In the genomic region with DNA sequence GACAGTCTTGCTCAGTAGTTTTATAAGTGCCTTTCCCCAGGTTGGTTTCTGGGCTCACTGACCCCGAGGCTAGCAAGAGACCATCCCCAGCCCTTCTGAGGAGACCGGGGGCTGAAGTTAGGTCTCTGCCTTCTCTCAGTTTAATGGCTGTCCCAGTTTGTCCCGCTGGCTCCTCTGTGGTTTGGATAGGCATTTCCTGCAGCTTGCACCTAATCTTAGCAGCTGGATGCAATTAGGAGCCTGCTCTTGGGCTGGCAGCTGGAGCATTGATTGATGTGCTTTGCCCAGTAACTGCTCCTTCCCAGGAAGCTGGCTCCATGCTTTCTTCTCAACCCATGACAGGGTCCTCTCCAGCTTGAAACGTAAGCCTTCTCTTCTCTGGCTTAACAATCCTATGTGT, we compare ENCODE assay signal across 20 mouse cellular contexts. TPM values are rescaled to one million over a fixed set of nuclear protein-coding genes. Genes with fewer than 3 reads are reported as not detected.
DNase-seq lines count a peak whose midpoint lies in the region; ATAC-seq and TF ChIP-seq lines count a peak whose summit lies in the region.
"Had no signal": no experiment of that assay in that cellular context is flagged by ENCODE, and none has a peak within 500 bp of the region (broad histone marks: within the 10 kb centered on the region; RNA-seq: fewer than 3 reads in every experiment).

No protein-coding gene starts in this region.

- no peaks in the 10 kb centered on the region for H3K4me1 ChIP-seq in kidney, postnatal 0 days (replicated peaks; ENCODE audit: insufficient read depth, low read length)
- H3K4me1 ChIP-seq in embryonic facial prominence, embryonic 10.5 days, result peaks cover 27% of the 10 kb centered on the region
- peaks cover 23% of the 10 kb centered on the region for H3K4me1 ChIP-seq in limb, embryonic 11.5 days (ENCODE audit: control insufficient read depth, insufficient read depth, low read length)

- no peaks in the 10 kb centered on the region for H3K36me3 ChIP-seq in kidney, postnatal 0 days (ENCODE audit: insufficient read depth, low read length)
- H3K36me3 ChIP-seq in embryonic facial prominence, embryonic 10.5 days (replicated peaks), result no peaks in the 10 kb centered on the region
- H3K36me3 ChIP-seq in limb, embryonic 11.5 days (ENCODE audit: control insufficient read depth, insufficient read depth, low read length), result no peaks in the 10 kb centered on the region
- H3K36me3 ChIP-seq: G1E; heart, embryonic 12.5 days; lung, embryonic 15.5 days had no signal

- DNase-seq in kidney, postnatal 0 days (ENCODE audit: low spot score), result peak; percentile 42
- DNase-seq in kidney, postnatal 4 days, result no peak
- DNase-seq in embryo, embryonic 10 days (ENCODE audit: low spot score), result peak; percentile 81
- DNase-seq in embryonic facial prominence, embryonic 10.5 days (ENCODE audit: low spot score), result peak; percentile 70
- peak; percentile 82 for DNase-seq in limb, embryonic 11.5 days (ENCODE audit: low spot score)
- DNase-seq in Muller cell, postnatal 12 days (ENCODE audit: inconsistent ontology term), result no peak
- DNase-seq: adrenal gland, adult 8-10 months; cerebellum, adult 2 months; gastrocnemius, postnatal 36 days; heart, postnatal 4 days; kidney, postnatal 25 days; thymus, adult 18-20 months had no signal

- H3K9me3 ChIP-seq in kidney, postnatal 0 days (replicated peaks; ENCODE audit: low read length), result no peaks in the 10 kb centered on the region
- no peaks in the 10 kb centered on the region for H3K9me3 ChIP-seq in embryonic facial prominence, embryonic 10.5 days
- no peaks in the 10 kb centered on the region for H3K9me3 ChIP-seq in limb, embryonic 11.5 days (ENCODE audit: control insufficient read depth, low read length)
- H3K9me3 ChIP-seq: G1E; heart, embryonic 12.5 days; lung, embryonic 15.5 days had no signal

- no peak overlapping the region for H3K4me2 ChIP-seq in kidney, postnatal 0 days (ENCODE audit: low read length)
- H3K4me2 ChIP-seq in limb, embryonic 11.5 days (ENCODE audit: low read depth, severe bottlenecking), result peak overlapping the region; percentile 24; the same call in 1 of the 2 replicates
- H3K4me2 ChIP-seq: heart, embryonic 12.5 days; lung, embryonic 15.5 days had no signal

- no peaks in the 10 kb centered on the region for H3K27me3 ChIP-seq in kidney, postnatal 0 days (ENCODE audit: insufficient read depth, low read length)
- no peaks in the 10 kb centered on the region for H3K27me3 ChIP-seq in embryonic facial prominence, embryonic 10.5 days (replicated peaks; ENCODE audit: low read depth, poor library complexity, severe bottlenecking)
- no peaks in the 10 kb centered on the region for H3K27me3 ChIP-seq in limb, embryonic 11.5 days (ENCODE audit: control insufficient read depth, insufficient read depth, low read length)
- H3K27me3 ChIP-seq: heart, embryonic 12.5 days; lung, embryonic 15.5 days had no signal

- no peak for TF ChIP-seq CTCF in kidney, postnatal 0 days (IDR thresholded peaks at IDR 0.05; ENCODE audit: low read depth)

- no peak overlapping the region for H3K4me3 ChIP-seq in kidney, postnatal 0 days (replicated peaks; ENCODE audit: low read depth, low read length)
- no peak overlapping the region for H3K4me3 ChIP-seq in embryonic facial prominence, embryonic 10.5 days
- no peak overlapping the region for H3K4me3 ChIP-seq in limb, embryonic 11.5 days (ENCODE audit: low read depth, low read length)
- H3K4me3 ChIP-seq: heart, embryonic 12.5 days; lung, embryonic 15.5 days had no signal

- no peak overlapping the region for H3K27ac ChIP-seq in kidney, postnatal 0 days
- peak overlapping the region; percentile 70 for H3K27ac ChIP-seq in embryonic facial prominence, embryonic 10.5 days (replicated peaks)
- peak overlapping the region; percentile 72 for H3K27ac ChIP-seq in limb, embryonic 11.5 days (replicated peaks; ENCODE audit: low read depth, low read length)
- H3K27ac ChIP-seq: lung, embryonic 15.5 days had no signal

- 17% methylated on average over 4 of the region's 4 CpGs for WGBS in kidney, postnatal 0 days
- WGBS in embryonic facial prominence, embryonic 10.5 days, result 27% methylated on average over 4 of the region's 4 CpGs
- under 1% methylated on average over 4 of the region's 4 CpGs for WGBS in limb, embryonic 11.5 days

- H3K9ac ChIP-seq in kidney, postnatal 0 days (ENCODE audit: low read depth, low read length), result no peak overlapping the region
- peak overlapping the region; percentile 12; the same call in 1 of the 2 replicates for H3K9ac ChIP-seq in limb, embryonic 11.5 days (ENCODE audit: low read length)
- H3K9ac ChIP-seq: heart, embryonic 12.5 days; lung, embryonic 15.5 days had no signal

- ATAC-seq in kidney, postnatal 0 days (replicated peaks; ENCODE audit: low FRiP score, low read depth), result no peak
- peak; percentile 76 for ATAC-seq in limb, embryonic 11.5 days (ENCODE audit: insufficient number of reproducible peaks, low FRiP score, low TSS enrichment, low read depth)
- ATAC-seq in erythroid progenitor cell, adult 5-6 weeks (replicated peaks; ENCODE audit: low FRiP score, poor library complexity, severe bottlenecking), result no peak
- no peak for ATAC-seq in inflammation-experienced regulatory T-cells, adult 6 months
- ATAC-seq: CD4-positive, CD25-positive, alpha-beta regulatory T cell, adult 4 months; intestine, postnatal 0 days; midbrain, embryonic 16.5 days had no signal

RNA-seq across cellular contexts. Expression of gene Man1a2, which starts 26.2 kb away (rescaled TPM):
- 89.7 and 93.2 TPM in 2 replicates for polyA plus RNA-seq in kidney, postnatal 0 days (2015; fragmentation: Nextera tagmentation; extraction: Ambion mirVana)
- polyA plus RNA-seq in embryonic facial prominence, embryonic 10.5 days (2016; fragmentation: Nextera tagmentation; extraction: Ambion mirVana), result 57.8 and 65.6 TPM in 2 replicates
- polyA plus RNA-seq in limb, embryonic 11.5 days (2014; fragmentation: Nextera tagmentation; extraction: Ambion mirVana), result 84.3 and 87.4 TPM in 2 replicates
- 14.8 and 62.5 TPM in 2 replicates for total RNA-seq in erythroid progenitor cell, adult 5-6 weeks (2015; ENCODE audit: low replicate concordance)
- total RNA-seq in erythroid progenitor cell, adult 5-6 weeks (2017; ENCODE audit: low replicate concordance), result 49.2 and 52.1 TPM in 2 replicates
- 10 to 100 TPM; 18.4 to 32.3 (median 26.3) TPM for polyA plus RNA-seq in inflammation-experienced regulatory T-cells, adult 6 months (2017; shearing (Covaris generic))

Comparison
In these comparisons a context has a peak if more than half of its experiments do, and no peak if none do; other contexts are left out.
1. DNase-seq: peak in kidney, postnatal 0 days (single experiment), embryo, embryonic 10 days (single experiment), embryonic facial prominence, embryonic 10.5 days (single experiment) and limb, embryonic 11.5 days (single experiment); none in kidney, postnatal 4 days (0 of 2) and Muller cell, postnatal 12 days (single experiment).